Mouse (Mus musculus) kidney, adult 8-10 months (tissue): Measurements from ENCODE around the gene Gm28897.
"Not testable (repeated sequence)": the region's sequence is repeated elsewhere in the genome, so short reads cannot be mapped to it uniquely, and the experiment has no call there.

Experiments
- DNase-seq, 2 experiments: peaks; one replicate each; pipeline ENCODE4 v3.0.0; 2022

The Gm28897 gene

GRCm38 (mm10) chrY:80926695-80927094 is at the start of gene Gm28897:
Gene Gm28897, plus strand, starts transcription at chrY:80926995.
- DNase-seq = not testable (repeated sequence)
